Mouse (Mus musculus) hematopoietic stem cell, adult 5-6 weeks (primary cell): ENCODE data around the gene Gdf11. TPM values are rescaled to one million over a fixed set of nuclear protein-coding genes. Genes with fewer than 3 reads are reported as not detected.

Experiments
- ATAC-seq, 2 experiments: fragments of 125-278 bp in 1 of 2; replicated peaks in 1 of 2; 2 replicates each; pipeline ENCODE4 v1.8.0; 2016 to 2017; ENCODE audit warnings: inconsistent platforms in 2 of 2, mild to moderate bottlenecking in 2 of 2, moderate number of reproducible peaks in 2 of 2, low read depth in 1 of 2, moderate TSS enrichment in 1 of 2; ENCODE audit not compliant: low FRiP score in 2 of 2, poor library complexity in 2 of 2, severe bottlenecking in 2 of 2, insufficient read depth in 1 of 2, low TSS enrichment in 1 of 2
- total RNA-seq: library from RNA; stranded (forward); fragments of 172-1452, 232-1000 nt; gene quantifications from 2 replicates; pipeline ENCODE4 v1.2.3, GENCODE M21; 2017

Gene Gdf11
- 1.8 and 2.7 TPM in 2 replicates for total RNA-seq

- peak; percentile 5 to 27; a peak in 1 of 4 replicates for ATAC-seq
Observed at GRCm38 (mm10) chr10:128891296-128892094, at the start of gene Gdf11. Gene Gdf11 (minus strand): TSS chr10:128891718.

DNA sequence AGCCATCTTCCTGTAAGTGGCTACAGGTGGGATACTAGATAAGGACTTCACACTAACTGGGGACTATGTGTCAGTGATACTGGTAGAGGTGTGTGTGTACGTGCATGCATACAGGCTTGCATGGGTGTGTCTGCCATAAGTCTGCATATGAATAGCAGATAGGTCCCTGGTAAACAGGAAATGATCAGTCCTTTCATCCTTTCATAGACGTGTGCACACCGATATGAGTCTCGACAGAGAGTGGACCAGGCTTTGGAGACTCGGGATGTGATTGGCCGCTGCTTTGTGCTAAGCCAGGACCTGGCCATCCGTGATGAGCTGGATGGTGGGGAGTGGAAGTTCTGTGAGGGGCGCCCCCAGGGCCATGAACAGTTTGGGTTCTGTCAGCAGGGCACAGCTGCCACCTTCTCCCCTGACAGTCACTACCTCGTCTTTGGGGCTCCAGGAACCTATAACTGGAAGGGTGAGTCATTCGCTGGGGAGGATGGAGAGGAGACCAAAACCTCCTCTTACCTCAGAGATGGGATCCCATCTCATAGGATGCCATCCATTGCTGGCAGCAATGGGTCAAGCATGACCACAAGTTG lies 49.0 kb upstream of the Gdf11 start:
- ATAC-seq, result no peak

GRCm38 (mm10) chr10:128938974-128939373 lies 47.5 kb upstream of the Gdf11 start:
- ATAC-seq, result no peak

- ATAC-seq, result no peak
Observed at GRCm38 (mm10) chr10:128938457-128938856, 46.9 kb upstream of the Gdf11 start.

GRCm38 (mm10) chr10:128937756-128938390 lies 46.4 kb upstream of the Gdf11 start:
- no peak for ATAC-seq

DNA sequence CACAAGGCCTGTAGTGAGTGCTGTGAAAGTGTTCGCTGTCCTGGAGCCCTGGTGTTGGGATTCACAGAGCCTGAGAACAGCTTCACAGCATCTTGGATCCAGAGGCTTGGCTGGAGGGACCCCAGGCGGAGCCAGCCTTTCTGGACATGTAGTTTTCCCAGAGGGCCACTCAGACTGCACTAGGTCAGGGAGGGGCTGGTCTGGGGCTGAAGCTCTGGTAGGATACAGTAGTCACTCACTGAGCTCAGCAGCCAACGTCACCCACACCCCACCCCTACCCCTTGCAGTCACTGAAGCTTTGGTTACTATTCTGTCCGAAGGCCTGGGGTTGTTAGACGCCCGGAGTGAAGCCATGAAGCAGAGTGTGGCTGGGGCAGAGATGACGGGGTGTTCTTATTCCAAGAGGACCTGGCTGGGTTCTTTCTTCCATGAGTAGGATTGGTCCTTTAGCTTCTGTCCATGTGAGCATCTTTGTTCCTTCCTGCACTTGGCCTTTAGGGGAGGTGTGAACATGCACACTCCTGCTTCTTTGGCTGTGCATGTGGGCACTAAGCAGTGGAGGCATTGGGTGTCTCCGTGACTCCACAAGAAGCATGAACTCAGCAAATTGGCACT lies 44.4 kb upstream of the Gdf11 start:
- ATAC-seq, result no peak

- no peak for ATAC-seq
Observed at GRCm38 (mm10) chr10:128934997-128935787, 43.7 kb upstream of the Gdf11 start.

- ATAC-seq, result peak; percentile 24 to 25; a peak in 3 of 4 replicates
Observed at GRCm38 (mm10) chr10:128933976-128934721, 42.6 kb upstream of the Gdf11 start.

DNA sequence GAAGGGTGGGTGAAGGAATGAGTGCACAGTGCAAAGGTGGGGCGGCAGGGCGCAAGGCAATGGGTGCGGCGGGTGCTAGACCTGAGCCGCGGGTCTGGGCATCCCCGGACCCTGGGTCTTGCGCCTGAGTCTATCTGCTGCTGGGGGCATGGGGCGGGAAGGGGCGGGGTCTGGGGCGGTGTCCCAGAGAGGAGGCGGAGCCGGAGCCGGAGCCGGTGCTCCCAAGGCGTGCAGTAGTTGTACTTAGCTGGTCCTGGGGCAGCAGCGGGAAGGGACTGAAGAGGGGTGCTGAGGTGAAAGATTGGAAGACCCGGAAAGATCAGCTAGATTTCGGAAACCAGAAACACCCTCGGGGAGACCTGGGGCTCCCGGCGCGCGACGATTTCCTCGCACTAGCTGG lies 42.1 kb upstream of the Gdf11 start, which contains the start of gene Itga7:
Gene Itga7 (plus strand): TSS at position 245 of the 400 bp plus-strand sequence.
- peak; percentile 28 to 54; a peak in 3 of 4 replicates for ATAC-seq

GRCm38 (mm10) chr10:128931441-128931840 lies 39.9 kb upstream of the Gdf11 start:
- ATAC-seq, result no peak

GRCm38 (mm10) chr10:128929638-128930378 lies 38.3 kb upstream of the Gdf11 start:
- ATAC-seq, result no peak

- no peak for ATAC-seq
Observed at GRCm38 (mm10) chr10:128928356-128928755, 36.8 kb upstream of the Gdf11 start.

- no peak for ATAC-seq
Observed at GRCm38 (mm10) chr10:128923935-128924334, 32.4 kb upstream of the Gdf11 start, which contains the start of gene Bloc1s1. Gene Bloc1s1 (minus strand): TSS chr10:128924035.

- peak; percentile 89 to 96 for ATAC-seq
Observed at GRCm38 (mm10) chr10:128923013-128923691, 31.6 kb upstream of the Gdf11 start.

DNA sequence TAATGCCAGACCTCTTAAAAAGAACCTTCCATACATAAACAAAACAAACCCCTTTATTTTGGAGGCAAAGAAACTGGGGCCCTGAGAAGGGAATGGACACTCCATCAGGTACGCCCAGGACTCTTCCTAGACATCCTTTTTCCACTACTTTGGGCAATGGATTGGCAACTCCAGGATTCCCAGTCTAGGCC lies 31.2 kb upstream of the Gdf11 start, which contains the start of gene Rdh5:
Gene Rdh5 (minus strand): TSS at position 67 of the 191 bp plus-strand sequence.
- no peak for ATAC-seq
